Mouse (Mus musculus) left cerebral cortex, postnatal 36 days (tissue): Measurements from ENCODE around the gene Exoc6b. TPM values are rescaled to one million over a fixed set of nuclear protein-coding genes. Genes with fewer than 3 reads are reported as not detected.
"Not testable (repeated sequence)": the region's sequence is repeated elsewhere in the genome, so short reads cannot be mapped to it uniquely, and the experiment has no call there.

ENCODE experiments used
- DNase-seq, 2 experiments: peaks; one replicate each; pipeline ENCODE4 v3.0.0; 2021 to 2022; ENCODE audit warnings: low spot score in 2 of 2, mixed read lengths in 1 of 2
- intact Hi-C: fragments of 180-260 bp; cut with DNase I; formaldehyde crosslinking; loops from one replicate; pipeline ENCODE4 v1.15.1; 2025
- total RNA-seq, 2 experiments: library from RNA; stranded (reverse); gene quantifications; 2 replicates each; pipeline ENCODE4 v1.2.3; 2021

The Exoc6b gene
- total RNA-seq = 10 to 100 TPM; 71.5 to 90.7 TPM

DNA sequence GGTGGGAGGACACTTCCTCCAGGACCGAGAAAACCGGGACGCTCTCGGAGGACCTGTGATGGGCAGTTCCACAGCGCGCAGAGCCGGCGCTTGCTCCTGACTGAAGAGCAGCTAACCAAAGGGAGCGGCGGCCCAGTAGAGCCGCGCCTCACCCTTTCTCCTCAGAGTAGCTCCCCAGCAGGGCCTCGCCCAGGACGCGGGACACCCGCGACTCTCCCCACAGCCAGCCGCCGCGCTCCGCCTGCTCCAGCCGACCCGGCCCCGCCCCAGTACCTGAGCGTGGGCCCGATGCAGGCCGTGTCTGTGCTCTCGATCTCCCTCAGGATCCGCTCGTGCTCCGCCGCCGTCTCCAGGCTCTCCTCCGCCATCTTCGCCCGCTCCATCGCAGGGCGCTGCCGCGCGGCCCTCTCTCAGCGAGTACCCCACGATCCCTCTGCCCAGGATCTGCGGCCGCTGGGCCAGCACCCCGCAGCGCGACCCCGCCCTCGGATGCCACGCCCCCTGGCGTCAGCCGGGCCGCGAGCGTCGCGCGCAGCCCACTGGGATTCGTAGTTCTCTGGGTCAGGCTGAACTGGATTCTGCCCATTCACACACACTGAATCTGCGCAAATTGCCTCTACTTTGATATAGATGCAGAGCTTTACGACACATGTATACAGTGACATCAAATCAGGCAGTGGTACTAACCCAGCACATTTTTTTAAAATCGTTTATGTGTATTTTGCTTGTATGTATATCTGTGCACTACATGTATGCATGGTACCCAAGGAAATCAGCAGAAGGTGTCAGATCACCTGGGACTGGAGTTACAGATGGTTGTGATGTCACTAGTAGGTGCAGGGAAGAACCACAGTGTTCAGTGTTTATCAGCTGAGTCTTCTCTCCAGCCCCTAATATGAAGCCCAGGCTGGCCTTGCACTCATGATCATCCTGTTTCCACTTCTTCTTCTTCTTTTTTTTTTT, at the start of gene Exoc6b:
Exoc6b (minus strand) TSS at position 491 of the 963 bp plus-strand sequence.
- peak; percentile 90 to 91 for DNase-seq
- intact Hi-C loops = no loop called here

- intact Hi-C loops = not testable (repeated sequence)
- DNase-seq = peak; percentile 23 to 46
Observed at GRCm38 (mm10) chr6:85117545-85118511, 48.5 kb upstream of the Exoc6b start.

GRCm38 (mm10) chr6:85105033-85105615, 35.8 kb upstream of the Exoc6b start:
- no peak for DNase-seq
- intact Hi-C loops = no loop called here

- no peak for DNase-seq
- intact Hi-C loops = no loop called here
Observed at GRCm38 (mm10) chr6:85103321-85103720, 34.0 kb upstream of the Exoc6b start.

- intact Hi-C loops = no loop called here
- DNase-seq = no peak
Observed at GRCm38 (mm10) chr6:85096441-85096840, 27.1 kb upstream of the Exoc6b start.

GRCm38 (mm10) chr6:85087425-85087824, 18.1 kb upstream of the Exoc6b start:
- no peak for DNase-seq
- intact Hi-C loops = no loop called here

DNA sequence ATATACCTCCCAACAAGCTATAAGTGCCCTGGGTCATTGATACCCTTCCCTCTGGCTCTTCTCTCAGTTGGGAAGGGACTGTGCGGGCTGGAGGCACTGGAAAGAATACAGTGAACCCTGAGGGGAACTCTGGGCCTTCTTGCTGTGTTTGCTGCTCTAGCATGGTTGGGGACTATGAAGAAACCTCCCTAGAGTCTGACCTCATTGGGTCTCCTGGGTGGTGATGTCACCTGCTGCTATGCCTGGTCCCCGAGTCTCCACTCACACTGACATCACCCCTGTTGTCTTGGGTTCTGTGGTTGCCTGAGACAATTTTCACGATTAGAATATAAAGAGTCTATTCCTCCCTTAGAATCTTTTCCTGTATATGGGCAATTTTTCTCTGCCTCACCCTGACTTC, 17.3 kb upstream of the Exoc6b start:
- no peak for DNase-seq
- intact Hi-C loops = no loop called here

DNA sequence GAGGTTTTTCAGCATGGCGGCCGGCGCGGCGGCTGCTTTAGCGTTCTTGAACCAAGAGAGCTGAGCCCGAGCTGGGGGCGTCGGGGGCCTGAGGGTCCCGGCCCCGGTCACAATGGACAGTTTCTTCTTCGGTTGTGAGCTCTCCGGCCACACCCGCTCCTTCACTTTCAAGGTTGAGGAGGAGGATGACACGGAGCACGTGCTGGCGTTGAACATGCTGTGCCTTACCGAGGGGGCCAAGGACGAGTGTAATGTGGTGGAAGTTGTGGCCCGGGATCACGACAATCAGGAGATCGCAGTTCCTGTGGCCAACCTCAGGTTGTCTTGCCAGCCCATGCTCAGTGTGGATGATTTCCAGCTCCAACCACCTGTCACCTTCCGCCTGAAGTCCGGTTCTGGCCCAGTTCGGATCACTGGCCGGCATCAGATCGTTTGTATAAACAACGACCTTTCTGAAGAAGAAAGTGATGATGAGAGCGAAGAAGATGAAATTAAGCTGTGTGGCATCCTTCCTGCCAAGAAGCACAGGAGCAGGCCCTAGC, 6.9 kb upstream of the Exoc6b start:
- intact Hi-C loops, DNase-seq: not testable (repeated sequence)

GRCm38 (mm10) chr6:85074996-85075395, 5.7 kb upstream of the Exoc6b start:
- DNase-seq = no peak
- intact Hi-C loops = no loop called here

DNA sequence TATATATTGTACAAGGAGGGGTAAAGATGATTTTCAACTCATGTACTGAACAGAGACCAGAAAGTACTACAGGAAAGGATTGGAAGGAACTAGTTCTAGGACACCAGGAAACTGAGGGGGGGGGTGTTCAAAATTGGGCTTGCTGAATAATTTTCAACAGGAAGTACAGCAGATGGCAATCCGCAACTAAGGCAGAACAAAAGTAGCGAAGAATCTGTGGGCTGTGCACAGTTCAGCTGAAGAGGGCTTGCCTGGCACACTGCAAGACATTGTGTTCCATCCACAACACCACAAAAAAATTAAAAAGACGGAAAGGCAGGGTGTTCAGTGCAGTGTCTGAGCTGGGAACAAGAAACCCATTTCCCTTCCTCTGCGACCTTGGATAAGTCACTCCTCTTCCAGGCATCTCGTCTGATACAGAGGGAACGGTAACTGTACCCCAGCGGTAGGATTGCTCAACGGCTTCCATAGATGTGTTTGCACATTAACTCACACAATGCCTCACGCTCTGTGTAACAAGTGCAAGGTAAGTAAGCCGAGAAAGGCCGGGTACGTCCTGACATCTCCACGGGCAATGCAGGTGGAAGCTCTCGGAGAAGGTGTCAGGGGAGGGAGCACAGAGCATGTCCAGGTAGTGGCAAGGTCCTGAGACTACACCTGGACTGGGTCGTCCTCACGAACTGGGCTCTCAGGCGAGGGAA, 841 bp downstream of the Exoc6b start:
- intact Hi-C loops = no loop called here
- DNase-seq = peak in 1 of 2 experiments; percentile 36

DNA sequence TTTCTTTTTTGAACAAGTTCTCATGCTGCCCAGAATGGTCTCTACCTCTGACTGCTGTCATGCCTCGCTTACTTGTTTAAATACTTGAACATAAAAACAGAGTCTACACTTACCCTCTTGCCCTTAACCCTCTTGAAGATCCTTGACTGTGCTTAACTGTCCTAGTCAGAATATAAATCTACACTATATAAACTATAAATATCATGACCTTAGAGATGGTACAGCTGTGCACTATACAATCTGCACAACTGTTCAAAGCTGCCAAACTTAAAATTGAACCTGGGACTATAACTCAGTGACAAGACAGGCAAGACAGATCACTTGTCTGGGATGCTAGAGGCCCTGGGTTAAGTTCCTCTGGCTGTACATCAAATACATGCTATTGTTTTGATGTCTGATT, 11.7 kb downstream of the Exoc6b start:
- DNase-seq = no peak
- intact Hi-C loops = no loop called here

- no peak for DNase-seq
Observed at GRCm38 (mm10) chr6:85051109-85051508, 18.2 kb downstream of the Exoc6b start.

DNA sequence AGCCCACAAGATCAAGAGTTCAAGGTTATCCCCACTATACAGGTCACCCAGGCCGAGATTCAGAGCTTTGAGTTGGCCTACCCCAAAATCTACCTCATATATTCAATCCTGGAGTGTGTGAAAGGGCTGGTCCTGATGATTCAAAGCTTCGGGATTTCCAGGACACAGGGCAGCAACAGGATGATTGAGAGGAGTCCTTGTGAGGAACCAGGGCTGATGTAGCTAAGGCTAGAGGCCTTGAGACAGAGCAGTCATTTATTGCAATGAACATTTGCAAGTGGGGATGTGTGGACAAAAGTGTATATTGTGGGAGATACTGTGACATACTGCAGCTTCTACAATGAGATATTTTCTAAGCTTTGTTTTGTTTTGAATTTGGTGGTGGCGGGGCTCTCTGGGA, 22.8 kb downstream of the Exoc6b start:
- no peak for DNase-seq
- intact Hi-C loops = no loop called here

More at GRCm38 (mm10) chr6:85051109-85051508, 18.2 kb downstream of the Exoc6b start:
- intact Hi-C loops = no loop called here

- no peak for DNase-seq
- intact Hi-C loops = no loop called here
Observed at GRCm38 (mm10) chr6:85044621-85045152, 24.6 kb downstream of the Exoc6b start.

GRCm38 (mm10) chr6:85037677-85038076, 31.6 kb downstream of the Exoc6b start:
- peak; percentile 42 to 54 for DNase-seq
- intact Hi-C loops = loop anchor here (2.0 kb wide), 1 partner anchor 93 kb away; no protein-coding TSS in a partner anchor

- no peak for DNase-seq
- intact Hi-C loops = no loop called here
Observed at GRCm38 (mm10) chr6:85029671-85030070, 39.6 kb downstream of the Exoc6b start.

DNA sequence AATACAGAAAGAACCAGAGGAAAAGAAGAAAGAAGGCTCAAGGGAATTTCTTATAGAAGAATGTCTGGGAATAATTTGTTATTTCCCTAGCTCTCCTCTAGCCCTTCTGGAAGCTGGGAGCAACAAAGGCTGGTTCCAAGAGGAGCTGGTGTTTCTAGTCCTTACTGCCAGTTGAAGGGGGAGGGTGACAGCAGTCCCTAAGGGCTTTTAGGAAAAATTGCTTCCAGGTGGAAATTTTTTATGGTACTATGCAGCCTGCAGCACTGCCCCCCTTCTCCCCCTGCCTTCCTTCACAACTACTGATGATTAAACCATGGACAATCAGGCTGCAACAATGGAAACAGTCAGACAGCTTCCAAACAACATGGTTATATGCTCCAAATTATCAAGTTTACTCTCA, 44.9 kb downstream of the Exoc6b start:
- no peak for DNase-seq
- intact Hi-C loops = no loop called here

- intact Hi-C loops = loop anchor here (5.0 to 10.0 kb wide), 2 partner anchors 100 to 922 kb away; no protein-coding TSS in a partner anchor
- no peak for DNase-seq
Observed at GRCm38 (mm10) chr6:85017011-85017410, 52.3 kb downstream of the Exoc6b start.
